In genomic region chr3:50817361-50817760, GRCm38 (mm10) we compare ENCODE assay signal across 16 mouse cellular contexts.
A peak's percentile ranks its signal among the peaks of the same experiment; 100 is the strongest.
DNase-seq lines count a peak whose midpoint lies in the region; TF ChIP-seq lines count a peak whose summit lies in the region.
"Had no signal": no experiment of that assay in that cellular context is flagged by ENCODE, and none has a peak within 500 bp of the region (broad histone marks: within the 10 kb centered on the region; RNA-seq: fewer than 3 reads in every experiment).

No protein-coding gene starts in this region.

- no peak for TF ChIP-seq POLR2A in cortical plate, adult 2 months (IDR thresholded peaks at IDR 0.05; ENCODE audit: extremely low read depth, insufficient read depth, low read length)
- TF ChIP-seq POLR2A in kidney, adult 2 months (IDR thresholded peaks at IDR 0.05; ENCODE audit: low read depth, low read length): no peak

- H3K27ac ChIP-seq in layer of hippocampus, adult 2 months: peak overlapping the region; percentile 76
- 0 out of 2 replicates have a peak overlapping the region, but pooled peaks have one; percentile 35 for H3K27ac ChIP-seq in cortical plate, adult 2 months (ENCODE audit: insufficient read depth, low read length)
- no peak overlapping the region for H3K27ac ChIP-seq in kidney, adult 2 months (ENCODE audit: insufficient read depth, low read depth, low read length)
- H3K27ac ChIP-seq: embryonic facial prominence, embryonic 12.5 days; forebrain, embryonic 15.5 days; hindbrain, embryonic 12.5 days; hindbrain, postnatal 0 days had no signal

- H3K36me3 ChIP-seq in kidney, adult 2 months (ENCODE audit: control insufficient read depth, insufficient read depth, low read length): no peaks in the 10 kb centered on the region
- H3K36me3 ChIP-seq: embryonic facial prominence, embryonic 12.5 days; forebrain, embryonic 15.5 days; hindbrain, embryonic 12.5 days had no signal

- no peaks in the 10 kb centered on the region for H3K27me3 ChIP-seq in kidney, adult 2 months (replicated peaks; ENCODE audit: control insufficient read depth, insufficient read depth, low read length)
- H3K27me3 ChIP-seq: embryonic facial prominence, embryonic 12.5 days; forebrain, embryonic 15.5 days; hindbrain, embryonic 12.5 days had no signal

- H3K4me3 ChIP-seq in layer of hippocampus, adult 2 months: no peak overlapping the region
- no peak overlapping the region for H3K4me3 ChIP-seq in cortical plate, adult 2 months (ENCODE audit: insufficient read depth, low read length)
- no peak overlapping the region for H3K4me3 ChIP-seq in kidney, adult 2 months (ENCODE audit: insufficient read depth, low read depth, low read length)
- H3K4me3 ChIP-seq: embryonic facial prominence, embryonic 12.5 days; forebrain, embryonic 15.5 days; hindbrain, embryonic 12.5 days had no signal

- 79% methylated on average over 3 of the region's 3 CpGs for WGBS in kidney, adult 2 months

- no peaks in the 10 kb centered on the region for H3K4me1 ChIP-seq in cortical plate, adult 2 months (ENCODE audit: control insufficient read depth, insufficient read depth, low read length)
- H3K4me1 ChIP-seq in kidney, adult 2 months (ENCODE audit: control insufficient read depth, insufficient read depth, low read length): no peaks in the 10 kb centered on the region
- H3K4me1 ChIP-seq: embryonic facial prominence, embryonic 12.5 days; forebrain, embryonic 15.5 days; hindbrain, embryonic 12.5 days had no signal

- no peak for DNase-seq in layer of hippocampus, adult 2 months (ENCODE audit: low spot score in 2 of 2)
- DNase-seq in layer of hippocampus, postnatal 14 days (ENCODE audit: low spot score in 2 of 2): no peak
- DNase-seq in cerebellum, adult 11-12 months: peak; percentile 55
- peak; percentile 67 for DNase-seq in cerebellum, adult 9-10 months
- DNase-seq in urinary bladder, adult 18-20 months (ENCODE audit: low spot score in 2 of 2): no peak
- DNase-seq in kidney, adult 2 months: no peak
- DNase-seq: adrenal gland, postnatal 14 days; gastrocnemius, postnatal 25 days; heart, postnatal 10 days; heart, postnatal 4 days; kidney, adult 11 months had no signal

- no peak for TF ChIP-seq CTCF in layer of hippocampus, adult 2 months (conservative IDR thresholded peaks at IDR 0.05)
- TF ChIP-seq CTCF in cortical plate, adult 2 months (IDR thresholded peaks at IDR 0.05; ENCODE audit: extremely low read depth, insufficient read depth, low read length): no peak
- TF ChIP-seq CTCF in kidney, adult 2 months (conservative IDR thresholded peaks at IDR 0.05; ENCODE audit: insufficient read depth, insufficient read length, low read depth, low read length): no peak

Comparison
In these comparisons a context has a peak if more than half of its experiments do, and no peak if none do; other contexts are left out.
1. DNase-seq: peak in cerebellum, adult 11-12 months (single experiment) and cerebellum, adult 9-10 months (single experiment); none in layer of hippocampus, adult 2 months (0 of 2), layer of hippocampus, postnatal 14 days (0 of 2), urinary bladder, adult 18-20 months (0 of 2) and kidney, adult 2 months (single experiment).